Mouse (Mus musculus) ovary, adult 18-20 months (tissue): ENCODE measurements around the gene Ccl17.

Source experiments
- DNase-seq: peaks from one replicate; pipeline ENCODE4 v3.0.0; 2022; ENCODE audit warnings: low spot score, mixed read lengths

Ccl17 gene

GRCm38 (mm10) chr8:94810153-94810552 lies at the start of gene Ccl17:
Gene Ccl17 (plus strand): TSS chr8:94810453.
- DNase-seq, result no peak

GRCm38 (mm10) chr8:94767035-94767434 lies 43.2 kb upstream of the Ccl17 start:
- no peak for DNase-seq

DNA sequence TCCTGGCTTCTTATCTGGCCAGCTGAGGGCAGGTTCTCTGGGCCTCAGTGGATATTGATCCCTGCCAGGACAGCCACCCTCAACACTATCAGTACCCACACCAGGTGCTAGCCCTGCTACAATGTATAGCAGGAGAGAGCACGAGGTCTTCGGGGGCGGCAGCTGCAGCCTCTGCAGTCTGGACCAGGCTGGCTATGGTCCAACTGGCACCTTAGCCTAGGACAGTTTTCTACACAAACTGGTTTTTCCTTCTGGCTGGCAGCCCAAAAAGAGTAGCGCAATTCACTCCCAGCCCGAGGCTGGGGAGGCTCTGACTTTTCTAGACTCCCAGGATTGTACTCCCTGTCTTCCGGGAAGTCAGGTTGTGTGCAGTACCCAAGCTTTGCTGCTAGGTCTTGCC lies 39.3 kb upstream of the Ccl17 start:
- peak; percentile 43 for DNase-seq

DNA sequence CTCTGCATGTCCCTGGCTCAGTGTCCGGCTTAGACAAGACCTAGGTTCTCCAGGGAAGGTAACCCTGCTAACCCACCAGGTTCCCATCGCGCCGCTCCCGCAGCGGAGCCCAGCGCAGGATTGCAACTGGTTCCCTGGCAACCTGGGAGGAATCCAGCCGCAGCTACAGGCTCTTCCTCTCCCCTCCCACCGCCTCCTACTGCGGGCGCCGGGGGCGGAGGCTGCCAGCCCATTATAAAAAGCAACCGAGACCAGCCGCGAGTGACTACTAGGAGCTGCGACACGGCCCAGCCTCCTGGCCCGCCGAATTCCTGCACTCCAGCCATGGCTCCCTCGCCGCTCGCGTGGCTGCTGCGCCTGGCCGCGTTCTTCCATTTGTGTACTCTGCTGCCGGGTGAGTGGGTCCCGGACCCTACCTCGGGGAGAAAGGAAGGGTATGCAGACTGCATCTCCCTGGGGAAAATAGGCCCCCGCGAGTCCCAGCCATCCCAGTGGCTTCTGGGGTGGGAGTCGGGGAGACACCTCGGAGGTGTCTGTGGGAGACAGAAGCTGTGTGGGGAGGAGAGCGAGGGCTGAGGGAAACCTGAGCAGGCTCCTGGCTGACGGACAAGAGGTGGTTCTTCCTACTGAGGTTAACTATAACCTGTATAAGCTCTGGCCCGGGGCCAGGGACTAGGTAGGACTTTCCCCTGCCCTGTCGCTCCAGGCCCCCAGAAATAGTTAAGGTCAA lies 38.1 kb upstream of the Ccl17 start, which contains the start of gene Cx3cl1:
Cx3cl1 (plus strand) TSS at position 69 of the 730 bp plus-strand sequence.
- peak; percentile 88 for DNase-seq

- no peak for DNase-seq
Observed at GRCm38 (mm10) chr8:94773048-94773447, 37.2 kb upstream of the Ccl17 start.

DNA sequence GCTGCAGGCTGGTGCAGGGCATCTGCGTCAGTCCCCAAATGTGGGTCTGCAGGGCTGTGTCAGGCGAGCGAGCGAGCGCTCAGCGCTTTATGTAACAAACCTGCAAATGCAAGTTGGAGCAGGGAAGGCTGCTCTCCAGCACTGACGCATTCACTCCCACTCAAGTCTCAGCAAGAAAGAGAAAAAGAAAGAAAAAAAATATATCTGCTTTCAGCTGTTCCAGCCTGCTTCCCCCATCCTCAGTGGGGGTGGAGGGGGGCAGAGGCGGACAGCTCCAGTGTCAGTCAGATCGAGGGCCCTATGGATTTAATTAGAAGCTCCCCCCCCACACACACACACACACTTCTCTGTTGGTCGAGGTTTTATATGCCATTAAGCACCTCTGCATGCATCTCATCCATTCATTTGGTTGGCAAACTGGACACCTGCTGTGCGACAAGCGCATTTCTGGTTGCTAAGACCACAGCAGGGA lies 36.5 kb upstream of the Ccl17 start:
- DNase-seq, result no peak

DNA sequence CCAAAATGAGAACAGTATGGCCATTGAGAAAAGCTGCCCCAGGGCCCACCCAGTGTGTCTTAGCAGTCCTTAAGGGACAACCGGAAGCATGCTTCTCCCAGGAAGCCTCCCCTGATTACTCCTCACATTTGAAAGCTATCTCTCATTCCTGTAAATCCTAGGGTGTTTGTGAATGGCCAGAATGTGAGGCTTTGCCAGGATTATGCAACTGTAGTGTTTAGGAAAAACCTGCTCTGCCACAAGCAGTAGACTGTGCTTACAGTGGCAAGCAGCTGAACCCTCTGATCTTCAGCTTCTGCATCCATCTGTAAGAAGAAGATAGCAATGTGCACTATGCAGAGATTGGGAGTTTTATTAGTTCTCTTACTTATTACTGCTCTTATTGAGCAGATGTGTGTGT lies 35.7 kb upstream of the Ccl17 start:
- DNase-seq, result no peak

DNA sequence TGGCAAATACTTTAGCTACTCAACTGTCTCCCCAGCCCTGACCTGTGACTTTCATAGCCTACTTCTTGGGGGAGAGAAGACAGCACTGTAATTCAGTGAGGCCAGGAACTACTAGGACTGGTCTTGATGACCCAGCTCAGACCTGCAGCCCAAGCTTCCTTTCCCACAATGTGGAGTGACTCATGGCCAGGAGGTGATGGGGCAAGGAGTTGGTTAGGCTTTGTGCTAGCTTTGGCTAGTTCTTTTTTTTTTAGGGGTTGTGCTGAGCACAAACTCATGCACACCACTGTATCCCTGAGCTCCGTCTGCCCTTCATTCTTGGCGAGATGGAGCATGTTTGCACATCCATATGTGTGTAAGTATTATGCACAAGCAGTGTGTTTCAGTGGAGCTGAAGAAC lies 33.9 kb upstream of the Ccl17 start:
- DNase-seq, result no peak

- no peak for DNase-seq
Observed at GRCm38 (mm10) chr8:94778036-94778435, 32.2 kb upstream of the Ccl17 start.

DNA sequence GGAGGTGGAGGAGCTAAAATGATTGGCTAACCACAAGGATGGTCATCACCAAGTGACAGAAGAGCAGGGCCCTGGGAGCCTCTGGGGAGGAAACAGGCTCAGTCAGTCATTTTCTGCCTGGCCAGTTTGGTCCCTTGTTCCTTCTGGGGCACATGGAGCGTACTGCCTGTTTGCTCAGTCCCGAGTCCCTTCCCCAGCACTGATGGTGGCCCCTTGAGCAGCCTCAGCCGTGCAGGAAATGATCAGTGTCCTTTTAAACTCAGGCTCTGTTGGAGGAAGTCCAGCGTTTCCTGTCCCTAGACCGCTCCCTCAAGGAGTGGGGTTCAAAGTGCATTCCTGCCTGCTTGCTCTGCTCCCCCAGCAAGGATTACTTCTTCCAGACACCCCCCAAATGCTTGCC lies 31.8 kb upstream of the Ccl17 start:
- no peak for DNase-seq

- no peak for DNase-seq
Observed at GRCm38 (mm10) chr8:94778895-94779533, 31.2 kb upstream of the Ccl17 start.

GRCm38 (mm10) chr8:94779534-94780294 lies 30.5 kb upstream of the Ccl17 start:
- no peak for DNase-seq

GRCm38 (mm10) chr8:94780491-94781154 lies 29.6 kb upstream of the Ccl17 start:
- no peak for DNase-seq

DNA sequence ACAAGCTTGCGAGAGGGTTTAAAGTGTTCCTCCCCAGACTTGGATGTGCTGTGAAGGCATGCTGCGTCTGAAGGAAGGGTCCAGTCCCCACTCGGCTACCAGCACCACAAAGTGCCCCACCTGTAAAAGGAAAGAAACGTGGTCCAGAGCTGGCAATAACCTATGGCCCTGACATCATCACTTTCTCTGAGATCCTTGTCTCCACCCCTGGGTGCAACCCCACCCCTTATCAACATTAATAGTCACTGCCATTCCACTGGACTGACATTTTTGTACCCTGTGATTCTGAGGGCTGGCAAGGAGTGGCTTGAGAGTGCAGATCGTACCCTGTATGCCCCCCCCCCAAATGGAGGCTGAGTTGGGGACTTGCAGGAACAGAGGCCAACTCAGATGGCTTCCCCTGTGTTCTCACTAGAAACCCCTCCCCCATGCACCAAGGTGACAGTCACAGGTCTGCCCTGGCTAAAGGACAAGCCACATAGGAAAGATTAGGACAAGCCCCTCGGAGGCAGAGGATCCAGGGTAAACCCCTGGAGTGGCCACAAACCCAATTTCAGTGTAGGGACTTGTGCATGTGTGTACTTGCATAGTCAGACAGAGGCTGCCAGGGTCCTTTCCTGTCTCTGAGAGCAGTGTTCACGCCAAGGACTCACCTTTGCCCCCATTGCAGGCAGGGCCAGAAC lies 29.0 kb upstream of the Ccl17 start:
- DNase-seq, result no peak

- no peak for DNase-seq
Observed at GRCm38 (mm10) chr8:94781838-94782235, 28.4 kb upstream of the Ccl17 start.

DNA sequence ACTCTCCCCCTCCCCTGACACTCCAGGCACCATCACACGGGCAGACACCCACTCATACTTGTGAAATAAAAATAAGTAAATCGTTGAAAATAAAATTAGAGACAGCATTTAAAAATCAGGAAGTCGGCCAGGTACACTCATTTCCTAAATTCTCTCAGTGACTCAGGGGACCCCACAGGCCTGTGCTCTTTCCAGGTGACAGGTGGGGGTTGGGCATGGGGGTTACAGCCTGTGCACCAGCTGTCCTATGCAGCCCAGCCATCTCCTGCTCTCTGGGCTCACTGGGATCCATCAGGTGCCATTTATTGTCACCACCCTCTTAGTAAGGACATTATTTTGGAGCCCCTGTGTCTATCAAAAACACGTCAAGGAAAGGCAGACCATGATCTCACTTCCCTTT lies 26.4 kb upstream of the Ccl17 start:
- no peak for DNase-seq

DNA sequence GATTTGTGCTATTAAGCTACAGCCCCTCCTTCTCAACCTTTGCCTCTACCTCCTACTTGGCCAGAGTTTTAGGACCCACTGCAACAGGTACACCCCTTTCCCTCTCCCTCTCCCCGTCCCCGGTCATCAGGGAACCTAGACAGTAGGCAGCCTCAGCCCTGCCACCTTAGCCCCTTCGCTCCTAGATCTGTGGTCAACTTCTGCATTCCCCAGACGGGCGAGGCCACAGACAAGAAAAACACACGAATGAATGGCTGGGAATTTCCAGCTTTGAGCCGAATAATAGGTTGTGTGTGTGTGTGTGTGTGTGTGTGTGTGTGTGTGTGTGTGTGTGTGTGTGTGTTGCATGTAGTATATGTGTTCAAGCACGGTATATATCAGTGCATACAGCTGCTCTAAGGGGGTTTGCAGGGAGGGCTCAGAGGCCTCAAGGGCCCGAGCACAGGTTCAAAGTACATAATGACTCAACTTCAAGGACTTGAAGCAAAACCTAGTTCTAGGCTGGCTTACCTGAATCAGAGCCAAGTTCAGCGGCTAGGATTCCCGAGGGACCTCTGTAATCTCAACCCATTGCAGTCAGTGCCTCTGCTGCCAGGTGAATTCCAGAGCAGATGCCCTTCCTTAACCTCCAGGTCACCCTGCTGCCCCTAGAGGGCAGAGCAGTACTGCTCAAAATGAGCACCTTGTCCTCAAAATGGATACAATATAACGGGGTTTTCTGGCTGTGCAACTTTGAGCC lies 24.8 kb upstream of the Ccl17 start:
- peak; percentile 30 for DNase-seq

DNA sequence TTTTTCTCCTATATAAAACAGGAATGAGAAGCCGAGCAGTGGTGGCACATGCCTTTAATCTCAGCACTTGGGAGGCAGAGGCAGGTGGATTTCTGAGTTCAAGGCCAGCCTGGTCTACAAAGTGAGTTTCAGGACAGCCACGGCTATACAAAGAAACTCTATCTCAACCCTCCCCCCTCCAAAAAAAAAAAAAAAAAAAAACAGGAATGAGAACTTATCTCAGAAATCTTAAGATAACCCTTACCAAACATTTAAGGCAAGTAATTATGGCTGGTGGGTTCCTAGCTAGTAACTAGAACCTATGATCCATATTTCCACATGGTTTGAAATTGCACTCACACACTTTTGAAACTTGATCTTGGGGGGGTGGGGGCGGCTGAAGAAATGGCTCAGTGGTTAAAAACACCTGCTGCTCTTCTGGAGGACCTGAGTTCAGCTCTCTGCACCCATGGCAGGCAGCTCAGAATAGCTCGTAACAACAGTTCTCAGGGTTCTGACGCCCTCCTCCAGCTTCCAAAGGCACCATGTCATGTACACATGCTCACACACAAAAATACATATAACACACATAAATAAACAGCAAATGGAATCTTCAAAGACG lies 24.2 kb upstream of the Ccl17 start:
- DNase-seq, result no peak

- DNase-seq, result peak; percentile 57
Observed at GRCm38 (mm10) chr8:94787524-94788501, 22.4 kb upstream of the Ccl17 start.
